Mouse (Mus musculus) gastrocnemius, postnatal 10 days (tissue): ENCODE measurements around the gene Olfr56. TPM values are rescaled to one million over a fixed set of nuclear protein-coding genes. Genes with fewer than 3 reads are reported as not detected.
"Not testable (repeated sequence)": the region's sequence is repeated elsewhere in the genome, so short reads cannot be mapped to it uniquely, and the experiment has no call there.

Source experiments
- DNase-seq: peaks from one replicate; pipeline ENCODE4 v3.0.0; 2021; ENCODE audit warnings: mixed read lengths
- total RNA-seq, 2 experiments: library from RNA; stranded (reverse); gene quantifications; 2 replicates each; pipeline ENCODE4 v1.2.3; 2021

Gene Olfr56
- total RNA-seq, 2 experiments from 2014 or later: 0.12 to 0.16 TPM

- DNase-seq: not testable (repeated sequence)
Observed at GRCm38 (mm10) chr11:49060061-49060460, 81.4 kb downstream of the Olfr56 start.

GRCm38 (mm10) chr11:49061865-49062264 lies 83.2 kb downstream of the Olfr56 start:
- not testable (repeated sequence) for DNase-seq

GRCm38 (mm10) chr11:49063713-49064469 lies 85.2 kb downstream of the Olfr56 start, which contains the start of gene Tgtp2:
TSS of gene Tgtp2 (minus strand) at chr11:49064206.
- DNase-seq: not testable (repeated sequence)

- no peak for DNase-seq
Observed at GRCm38 (mm10) chr11:49068358-49068757, 89.7 kb downstream of the Olfr56 start.

- DNase-seq: not testable (repeated sequence)
Observed at GRCm38 (mm10) chr11:49076001-49076757, 97.5 kb downstream of the Olfr56 start, which contains the start of gene Ifi47. TSS of gene Ifi47 (plus strand) at chr11:49076587.

GRCm38 (mm10) chr11:49077012-49077411 lies 98.3 kb downstream of the Olfr56 start:
- DNase-seq: no peak

- DNase-seq: no peak
Observed at GRCm38 (mm10) chr11:49078719-49079118, 100.0 kb downstream of the Olfr56 start.

DNA sequence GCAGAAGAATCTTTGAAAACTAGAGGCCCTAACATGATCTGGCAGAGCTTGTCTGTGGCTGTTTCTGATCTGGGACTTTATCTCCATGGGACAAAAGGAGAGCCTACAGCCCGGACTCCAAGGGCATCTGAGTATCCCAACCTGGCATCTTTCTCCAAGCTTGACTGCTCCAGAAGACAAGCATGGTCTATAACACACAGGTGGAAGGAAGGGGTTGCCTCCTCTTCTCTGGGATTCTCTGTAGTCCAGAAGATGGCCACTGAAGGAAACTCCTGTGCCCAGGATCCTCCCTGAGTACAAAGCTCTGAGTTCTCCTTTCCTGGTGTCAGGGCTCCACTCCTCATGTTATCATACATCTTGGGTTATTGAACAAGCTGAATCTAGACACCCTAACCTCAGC lies 101.9 kb downstream of the Olfr56 start:
- DNase-seq: no peak

DNA sequence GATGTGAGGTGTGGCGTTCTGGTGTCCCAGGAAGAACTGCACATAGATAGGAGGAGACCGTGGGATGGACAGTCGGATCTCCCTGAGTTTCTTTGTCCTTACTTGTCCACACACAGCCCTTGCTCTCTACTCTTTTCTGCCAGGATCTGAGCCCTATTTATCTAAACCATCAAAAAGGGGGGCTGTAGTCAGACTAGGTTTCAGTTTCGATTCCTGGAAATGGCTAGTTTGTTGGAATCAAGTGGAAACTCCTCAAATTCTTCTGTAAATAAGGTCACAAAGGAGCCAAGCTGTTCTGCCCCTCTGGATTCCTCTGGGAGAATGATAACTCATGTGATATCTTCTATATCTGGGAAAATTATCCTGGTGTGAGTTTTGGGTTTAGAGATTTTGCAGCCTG lies 102.7 kb downstream of the Olfr56 start:
- no peak for DNase-seq

- no peak for DNase-seq
Observed at GRCm38 (mm10) chr11:49081886-49082285, 103.2 kb downstream of the Olfr56 start.

DNA sequence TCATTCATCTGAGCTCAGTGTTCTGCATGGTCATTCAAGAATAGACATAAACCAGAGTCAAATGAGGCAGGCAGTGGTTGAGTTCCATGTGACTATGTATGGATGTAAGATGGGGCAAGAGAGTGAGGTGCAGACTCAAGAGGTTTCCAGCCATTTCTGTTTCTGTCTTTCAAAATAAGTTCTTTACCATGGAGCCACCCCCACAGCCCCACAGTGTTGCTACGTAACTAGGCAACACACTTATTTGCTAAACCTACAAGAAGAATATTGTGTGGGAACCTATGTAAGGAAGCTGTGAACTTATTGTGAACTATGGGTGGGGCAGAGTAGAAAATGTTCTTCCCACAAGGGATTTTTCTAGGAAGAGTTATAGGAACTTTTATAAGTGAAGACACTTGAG lies 104.5 kb downstream of the Olfr56 start:
- DNase-seq: no peak

- DNase-seq: no peak
Observed at GRCm38 (mm10) chr11:49083808-49084207, 105.1 kb downstream of the Olfr56 start.

GRCm38 (mm10) chr11:49084385-49084784 lies 105.7 kb downstream of the Olfr56 start:
- no peak for DNase-seq

- DNase-seq: no peak
Observed at GRCm38 (mm10) chr11:49084875-49085274, 106.2 kb downstream of the Olfr56 start.

DNA sequence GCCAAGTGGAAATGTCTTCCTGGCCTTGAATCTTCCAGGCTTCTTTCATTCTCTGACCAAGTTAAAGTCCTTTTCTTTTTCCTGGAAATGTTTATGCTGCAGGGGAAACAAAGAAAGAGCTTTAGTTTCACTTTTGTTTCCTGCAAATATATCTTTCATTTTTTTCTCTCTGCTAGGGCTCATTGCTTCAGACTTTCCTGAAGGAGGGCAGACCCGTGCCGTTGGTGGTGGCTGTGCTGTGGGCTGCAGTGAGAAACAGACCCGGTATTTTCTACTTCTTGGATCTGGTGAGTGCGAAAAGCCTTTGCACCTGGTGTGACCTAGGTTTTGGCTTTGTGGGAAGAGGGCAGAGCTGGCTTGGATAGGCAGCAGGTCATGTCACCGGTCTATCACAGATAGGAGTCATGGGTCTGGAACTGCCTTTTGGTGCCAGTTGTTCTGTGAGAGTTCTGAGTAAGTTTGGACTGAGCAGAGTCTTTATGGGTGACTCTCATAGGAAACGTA lies 108.2 kb downstream of the Olfr56 start:
- DNase-seq: no peak

DNA sequence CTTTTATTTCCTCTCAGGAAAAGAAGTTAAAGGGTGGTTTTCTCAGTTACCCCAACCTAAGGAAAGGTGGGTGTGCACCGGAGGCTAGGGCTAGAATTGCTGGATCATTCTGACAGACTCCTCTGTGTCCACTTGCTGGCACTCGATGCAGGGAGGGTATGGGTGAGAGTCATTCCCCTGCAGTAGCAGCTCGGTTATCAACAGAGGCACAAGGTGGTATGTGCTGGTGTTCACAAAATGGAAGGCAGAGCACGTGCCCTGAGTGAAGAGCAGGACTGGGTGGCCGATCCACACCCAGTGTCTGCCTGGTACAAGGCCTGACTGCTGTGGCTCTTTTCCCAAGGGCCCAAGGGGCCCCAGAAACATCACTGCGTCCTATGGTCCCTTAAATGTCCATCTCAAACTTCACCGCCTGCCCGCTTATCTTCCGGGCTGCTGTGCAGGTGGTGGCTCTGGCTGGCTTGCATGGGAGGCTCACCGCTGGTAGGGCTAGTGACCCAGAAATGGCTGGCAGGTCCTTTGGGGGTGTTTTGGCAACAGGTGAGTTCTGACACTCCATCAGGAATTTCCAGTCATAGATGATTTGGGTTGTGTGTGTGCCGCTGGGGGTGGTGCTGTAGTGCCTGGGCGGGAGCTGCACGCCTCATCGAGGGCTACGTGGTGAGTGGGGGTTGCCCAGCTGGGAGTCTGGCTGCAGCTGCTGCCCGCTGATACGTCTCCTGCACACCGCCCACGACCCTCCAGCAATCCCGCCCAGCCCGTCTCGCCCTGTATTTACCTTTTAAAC lies 109.3 kb downstream of the Olfr56 start:
- peak; percentile 18 for DNase-seq

GRCm38 (mm10) chr11:49088990-49089652 lies 110.4 kb downstream of the Olfr56 start:
- DNase-seq: no peak

DNA sequence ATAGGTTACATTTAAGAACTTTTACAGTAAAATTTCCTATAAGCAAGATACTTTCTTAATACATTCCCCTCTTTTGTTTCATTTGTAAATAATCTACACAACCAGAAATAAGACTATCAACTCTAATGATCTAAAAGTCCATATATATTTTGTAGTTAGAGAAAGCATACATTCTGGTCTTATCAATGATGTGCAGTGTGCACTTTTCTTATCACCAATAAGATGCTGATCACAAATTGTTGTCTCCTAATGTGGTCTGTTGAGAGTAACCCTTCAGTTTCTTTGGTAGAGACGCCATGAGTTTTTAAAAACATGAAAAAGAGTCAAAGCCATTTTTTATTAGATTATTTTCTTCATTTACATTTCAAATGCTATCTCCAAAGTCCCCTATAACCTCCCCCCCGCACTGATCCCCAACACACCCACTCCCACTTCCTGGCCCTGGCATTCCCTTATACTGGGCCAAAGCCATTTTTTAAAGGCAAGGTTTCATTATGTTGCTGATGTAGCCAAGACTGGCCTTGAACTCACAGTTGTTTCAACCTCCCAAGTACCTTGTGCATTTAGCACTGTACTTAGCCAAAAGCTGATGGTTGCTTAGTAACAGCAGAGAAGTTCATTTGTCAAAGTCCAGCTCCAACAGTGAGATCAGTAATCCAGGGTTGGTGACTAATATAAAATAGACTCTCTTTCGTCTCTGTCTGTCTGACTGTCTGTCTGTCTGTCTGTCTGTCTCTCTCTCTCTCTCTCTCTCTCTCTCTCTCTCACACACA lies 111.2 kb downstream of the Olfr56 start:
- no peak for DNase-seq

- DNase-seq: no peak
Observed at GRCm38 (mm10) chr11:49090551-49090950, 111.9 kb downstream of the Olfr56 start.

GRCm38 (mm10) chr11:49091171-49091570 lies 112.5 kb downstream of the Olfr56 start:
- DNase-seq: no peak

- no peak for DNase-seq
Observed at GRCm38 (mm10) chr11:49092053-49092586, 113.4 kb downstream of the Olfr56 start.
